Mouse (Mus musculus): ENCODE data around the gene Nlrp10.

DNA sequence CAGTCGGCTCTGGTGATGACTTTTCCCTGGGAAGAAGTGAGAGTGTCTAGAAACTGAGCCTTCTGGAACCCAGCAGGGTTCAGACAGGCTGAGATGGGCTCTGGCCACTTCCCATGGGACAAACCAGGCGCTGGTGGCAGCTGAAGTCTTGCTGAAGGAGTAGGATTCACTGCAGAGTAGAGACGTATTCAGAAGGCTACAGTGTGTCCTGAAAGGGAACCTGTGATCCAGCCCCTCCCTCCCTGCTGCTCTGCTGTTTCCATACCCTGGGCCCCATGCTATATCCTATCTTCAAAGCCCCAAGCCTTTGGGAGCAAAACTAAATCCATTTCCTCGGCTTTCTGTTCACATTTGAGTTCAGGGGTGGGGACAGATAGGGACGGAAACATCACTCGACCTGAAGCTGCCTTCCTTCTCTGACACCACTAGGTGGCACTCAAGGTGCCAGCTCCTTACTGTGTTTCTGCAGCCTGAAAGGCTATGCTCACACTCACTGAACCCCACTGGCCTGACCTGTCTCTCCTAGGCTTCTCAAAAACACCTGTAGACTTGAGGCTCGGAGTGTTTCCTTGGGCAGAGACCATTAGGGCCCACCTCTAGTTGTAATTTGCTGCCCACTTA lies 36.9 kb upstream of the Nlrp10 start:
- TF ChIP-seq CTCF (conservative IDR thresholded peaks at IDR 0.05; ENCODE audit: low read length) (peak; percentile 64), POU5F1 (IDR thresholded peaks at IDR 0.05; ENCODE audit: borderline replicate concordance, low read length) (no peak), NANOG (IDR thresholded peaks at IDR 0.05; ENCODE audit: borderline replicate concordance, low read length) (no peak)

Data from E14TG2a.4 (cell line).